Mouse (Mus musculus) myocyte (in vitro differentiated cells): ENCODE results near the gene Nat8l.

Source experiments
- E2F4 ChIP-seq: IDR thresholded peaks from one replicate; pipeline ENCODE4 v1.6.1; 2011; ENCODE audit warnings: mild to moderate bottlenecking, control low read depth, moderate library complexity; ENCODE audit not compliant: insufficient read depth
- MAX ChIP-seq: IDR thresholded peaks from one replicate; pipeline ENCODE4 v1.6.1; 2011; ENCODE audit warnings: low read depth, mild to moderate bottlenecking, control low read depth
- MYOD1 ChIP-seq, 3 experiments: IDR thresholded peaks; one replicate each; pipeline ENCODE4 v1.6.1; 2011; ENCODE audit warnings: control low read depth in 2 of 3, low read depth in 2 of 3, mild to moderate bottlenecking in 2 of 3, moderate library complexity in 1 of 3; ENCODE audit not compliant: insufficient read length in 2 of 3, control insufficient read depth in 1 of 3
- POLR2A ChIP-seq: IDR thresholded peaks from one replicate; pipeline ENCODE4 v1.6.1; 2011; ENCODE audit warnings: low read depth, mild to moderate bottlenecking, control low read depth, moderate library complexity; ENCODE audit not compliant: insufficient read length
- POLR2AphosphoS2 ChIP-seq: IDR thresholded peaks from one replicate; pipeline ENCODE4 v1.6.1; 2011; ENCODE audit warnings: low read depth, control low read depth; ENCODE audit not compliant: insufficient read length
- TCF12 ChIP-seq: IDR thresholded peaks from one replicate; pipeline ENCODE4 v1.6.1; 2011; ENCODE audit warnings: mild to moderate bottlenecking, control low read depth; ENCODE audit not compliant: poor library complexity, insufficient read depth, severe bottlenecking
- TCF3 ChIP-seq: IDR thresholded peaks from one replicate; pipeline ENCODE4 v1.6.1; 2011; ENCODE audit warnings: low read depth, control low read depth; ENCODE audit not compliant: insufficient read length
- USF1 ChIP-seq: IDR thresholded peaks from one replicate; pipeline ENCODE4 v1.6.1; 2011; ENCODE audit warnings: low read depth, mild to moderate bottlenecking, control low read depth, moderate library complexity

GRCm38 (mm10) chr5:33995843-33996693 is at the start of gene Nat8l:
- TF ChIP-seq E2F4 (no peak), POLR2A (no peak), TCF3 (no peak), MYOD1 (IDR thresholded peaks at IDR 0.05; ENCODE audit: control insufficient read depth in 1 of 3, insufficient read length in 2 of 3, low read depth in 2 of 3) (no peak), TCF12 (no peak), USF1 (no peak), MAX (no peak), POLR2AphosphoS2 (no peak)
